Mouse (Mus musculus): ENCODE measurements around the gene Sec14l1.

DNA sequence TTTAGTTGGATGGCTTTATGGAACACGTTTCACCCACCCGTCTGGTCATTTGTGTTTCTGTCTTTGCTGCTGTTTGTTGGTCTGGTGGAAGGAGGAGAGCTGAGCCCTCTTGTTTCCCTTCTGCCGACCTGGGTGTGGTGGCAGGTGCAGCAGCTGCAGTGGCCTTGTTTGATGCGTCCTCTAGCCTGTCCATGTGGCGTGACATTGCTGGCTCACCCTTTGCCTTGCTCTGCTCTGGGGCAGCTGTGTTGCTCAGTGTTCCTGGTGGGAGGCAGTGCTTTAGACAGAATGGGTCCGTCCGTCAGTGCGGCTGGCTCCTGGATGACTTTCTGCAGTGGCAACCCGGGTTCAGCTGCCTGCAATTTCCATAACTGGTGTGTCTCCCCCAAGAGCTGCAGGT lies 38.6 kb downstream of the Sec14l1 start:
- TF ChIP-seq CTCF (IDR thresholded peaks at IDR 0.05; ENCODE audit: insufficient read depth, low read length), result no peak
- TF ChIP-seq POLR2A (IDR thresholded peaks at IDR 0.05; ENCODE audit: borderline replicate concordance, extremely low read depth, low read depth, low read length), result no peak

All from lung, adult 2 months (tissue).